Mouse (Mus musculus) midbrain, embryonic 10.5 days (tissue): Measurements from ENCODE around the gene Plpp3. TPM values are rescaled to one million over a fixed set of nuclear protein-coding genes. Genes with fewer than 3 reads are reported as not detected.

Experiments
- DNase-seq: peaks from one replicate; pipeline ENCODE4 v3.0.0-alpha.2; 2017; ENCODE audit warnings: low spot score
- H3K27ac ChIP-seq: fragments of 300-500 bp; sonication (generic); replicated peaks from 2 replicates; pipeline ENCODE4 v1.5.1; 2016; ENCODE audit warnings: mild to moderate bottlenecking
- H3K27me3 ChIP-seq: fragments of 300-500 bp; sonication (generic); 2 replicates; pipeline ENCODE4 v1.6.1; 2016; ENCODE audit warnings: low read depth, mild to moderate bottlenecking; ENCODE audit not compliant: poor library complexity, severe bottlenecking
- H3K36me3 ChIP-seq: fragments of 300-500 bp; sonication (generic); 2 replicates; pipeline ENCODE4 v1.6.1; 2016; ENCODE audit warnings: mild to moderate bottlenecking, moderate library complexity
- H3K4me1 ChIP-seq: fragments of 300-500 bp; sonication (generic); 2 replicates; pipeline ENCODE4 v1.6.1; 2016
- H3K4me3 ChIP-seq: fragments of 300-500 bp; sonication (generic); 2 replicates; pipeline ENCODE4 v1.5.1; 2016; ENCODE audit warnings: mild to moderate bottlenecking, moderate library complexity
- H3K9me3 ChIP-seq: fragments of 300-500 bp; sonication (generic); replicated peaks from 2 replicates; pipeline ENCODE4 v1.6.1; 2016; ENCODE audit warnings: mild to moderate bottlenecking
- WGBS: fragments of 180-500 bp; shearing (Covaris S2); methylation state at CpG from one replicate; pipeline ENCODE4 v1.1.7; 2016; 5-methylcytosine and 5-hydroxymethylcytosine counted together
- polyA plus RNA-seq: library from polyadenylated mRNA; unstranded; fragments of >200 nt; fragmentation: Nextera tagmentation; extraction: Ambion mirVana; gene quantifications from 2 replicates; pipeline ENCODE4 v1.2.1, GENCODE M21; 2016

Plpp3 gene
- polyA plus RNA-seq, 1 experiment from 2014 or later, result 44.5 TPM

DNA sequence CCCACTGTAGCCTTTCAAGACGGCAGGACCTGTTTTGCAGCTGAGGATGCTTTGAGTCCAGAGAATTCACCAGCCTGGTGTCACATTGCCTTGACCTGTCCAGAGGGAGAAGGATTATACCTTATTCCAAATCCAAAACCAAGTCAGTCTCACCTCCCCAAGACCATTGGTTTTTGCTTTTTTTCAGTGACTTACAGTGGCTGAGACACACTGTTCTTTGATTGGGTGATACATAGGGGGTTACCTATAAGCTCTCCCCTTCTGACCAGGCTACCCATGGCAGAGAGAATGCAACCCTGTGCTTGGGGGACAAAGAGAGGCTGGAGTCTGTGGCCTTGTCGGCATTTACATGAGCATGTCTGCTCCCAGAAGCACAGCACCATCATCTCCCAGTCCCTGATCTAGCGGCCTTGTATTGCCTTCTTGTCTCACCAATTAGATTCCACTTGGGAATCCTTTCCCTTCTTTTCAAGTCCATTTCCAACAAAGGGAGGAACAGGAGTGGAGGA is 24.6 kb downstream of the Plpp3 start:
- Histone ChIP-seq H3K4me1 (peaks cover 53% of the 10 kb centered on the region), H3K4me3 (peak overlapping the region; percentile 41), H3K27ac (peak overlapping the region; percentile 88), H3K27me3 (no peaks in the 10 kb centered on the region), H3K9me3 (no peaks in the 10 kb centered on the region), H3K36me3 (peaks cover 5% of the 10 kb centered on the region)
- WGBS, result 36% methylated on average over 3 of the region's 3 CpGs
- no peak for DNase-seq

DNA sequence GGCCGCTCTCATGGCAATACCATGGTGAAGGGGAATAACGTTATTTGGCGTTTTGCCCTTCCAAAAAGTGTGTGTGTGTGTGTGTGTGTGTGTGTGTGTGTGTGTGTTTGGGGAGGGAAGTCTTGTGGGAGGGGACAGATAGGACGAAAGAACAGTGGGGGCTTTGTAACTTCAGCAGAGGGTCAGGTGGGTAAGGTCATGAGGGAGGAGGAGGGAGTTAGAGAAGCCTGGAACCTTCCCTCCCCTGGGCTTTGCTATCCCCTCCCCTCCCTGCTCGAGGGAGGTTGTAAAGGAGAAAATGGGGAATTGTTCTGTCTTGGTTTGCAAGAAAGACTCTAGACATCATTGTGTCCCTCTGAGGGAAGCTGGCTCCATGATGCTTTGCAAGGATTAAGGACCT is 25.1 kb downstream of the Plpp3 start:
- Histone ChIP-seq H3K36me3 (peaks cover 5% of the 10 kb centered on the region), H3K9me3 (no peaks in the 10 kb centered on the region), H3K27ac (peak overlapping the region; percentile 88), H3K4me1 (peaks cover 53% of the 10 kb centered on the region), H3K27me3 (no peaks in the 10 kb centered on the region), H3K4me3 (no peak overlapping the region)
- no peak for DNase-seq
- 46% methylated on average over 5 of the region's 5 CpGs for WGBS

DNA sequence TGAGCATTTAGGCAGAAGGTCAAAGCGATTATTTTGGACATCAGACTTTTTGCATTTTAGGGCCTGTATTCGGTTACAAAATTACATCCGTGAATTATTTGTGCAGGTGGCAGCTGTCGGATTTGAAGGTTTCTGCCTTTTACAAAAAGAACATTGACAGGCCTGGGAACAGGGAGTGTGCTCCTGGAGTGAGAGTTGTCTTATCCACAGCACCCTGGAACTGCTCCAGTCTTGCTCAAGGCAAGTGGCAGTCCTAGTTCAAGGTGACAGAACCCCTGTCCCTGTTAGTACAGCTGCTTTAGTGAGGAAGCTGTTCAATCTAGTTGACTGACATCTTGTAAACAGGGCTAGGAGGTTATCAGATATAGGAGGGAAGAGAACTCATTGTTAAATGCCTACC is 27.3 kb downstream of the Plpp3 start:
- Histone ChIP-seq H3K4me3 (no peak overlapping the region), H3K4me1 (peaks cover 42% of the 10 kb centered on the region), H3K9me3 (no peaks in the 10 kb centered on the region), H3K27me3 (no peaks in the 10 kb centered on the region), H3K36me3 (peaks cover 5% of the 10 kb centered on the region), H3K27ac (0 out of 2 replicates have a peak overlapping the region, but pooled peaks have one; percentile 9)
- DNase-seq, result no peak
- WGBS, result 87% methylated on average over 4 of the region's 4 CpGs

DNA sequence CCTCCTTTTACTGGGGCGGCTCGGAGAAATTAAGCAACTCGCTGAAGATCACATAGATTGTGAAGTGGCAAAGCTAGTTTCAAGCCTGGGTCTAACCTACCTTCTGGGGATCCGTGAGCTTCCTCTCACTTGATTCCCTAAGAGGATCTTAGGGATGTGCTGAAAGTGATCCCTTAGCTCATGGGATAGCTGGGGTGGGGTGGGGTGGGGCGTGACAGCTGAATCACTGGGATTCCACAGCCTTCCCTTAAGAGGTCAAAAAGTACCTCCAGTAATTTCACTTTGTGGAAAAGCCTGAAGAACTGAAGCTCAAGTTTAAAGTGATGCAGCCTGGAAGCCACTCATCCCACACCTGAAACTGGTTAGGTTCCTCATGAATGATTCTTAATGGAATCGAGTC is 27.8 kb downstream of the Plpp3 start:
- WGBS, result 90% methylated on average over 6 of the region's 6 CpGs
- H3K27ac ChIP-seq, result 0 out of 2 replicates have a peak overlapping the region, but pooled peaks have one; percentile 9
- peaks cover 42% of the 10 kb centered on the region for H3K4me1 ChIP-seq
- no peaks in the 10 kb centered on the region for H3K27me3 ChIP-seq
- H3K4me3 ChIP-seq, result no peak overlapping the region
- no peak for DNase-seq
- peaks cover 5% of the 10 kb centered on the region for H3K36me3 ChIP-seq
- H3K9me3 ChIP-seq, result no peaks in the 10 kb centered on the region

DNA sequence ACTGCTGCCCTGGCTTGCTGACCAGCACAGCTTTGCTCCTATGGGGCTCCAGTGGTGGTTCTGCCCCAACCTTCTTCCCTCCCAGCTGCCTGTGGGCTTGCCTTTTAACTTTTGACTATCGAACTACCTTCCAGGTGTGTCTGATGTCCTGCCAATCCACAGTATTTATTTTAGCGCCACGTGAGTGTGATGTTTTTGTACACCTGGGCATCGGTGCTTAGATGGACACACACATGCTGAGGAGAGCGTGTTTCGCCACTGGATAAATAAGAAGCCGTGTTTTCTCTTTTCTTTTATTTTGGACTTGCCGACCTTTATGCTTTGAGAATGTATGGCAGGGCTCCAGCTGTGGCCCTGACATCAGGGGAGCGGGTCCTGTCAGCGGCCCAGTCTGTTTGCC is 29.5 kb downstream of the Plpp3 start:
- Histone ChIP-seq H3K27ac (no peak overlapping the region), H3K4me3 (no peak overlapping the region), H3K27me3 (no peaks in the 10 kb centered on the region), H3K36me3 (peaks cover 5% of the 10 kb centered on the region), H3K9me3 (no peaks in the 10 kb centered on the region), H3K4me1 (peaks cover 42% of the 10 kb centered on the region)
- WGBS, result 92% methylated on average over 10 of the region's 10 CpGs
- no peak for DNase-seq

DNA sequence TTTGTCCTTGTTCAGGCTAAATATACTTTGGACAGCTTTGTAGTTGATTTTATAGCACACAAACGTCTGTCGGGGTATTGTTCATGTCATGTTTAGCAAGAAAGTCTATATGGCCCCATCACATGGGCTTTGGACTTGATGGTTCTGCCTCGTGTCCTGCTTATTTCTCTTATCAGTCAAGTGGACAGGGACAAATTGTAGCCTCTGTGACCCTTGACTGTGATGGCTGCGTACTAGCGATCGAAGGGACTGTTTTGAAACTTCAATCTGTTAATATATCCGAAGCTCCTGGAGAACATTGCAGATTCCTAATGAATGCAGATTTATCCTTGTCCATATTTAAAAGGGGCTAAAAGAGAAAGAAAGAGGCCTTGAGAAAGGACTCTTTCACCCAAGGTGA is 30.7 kb downstream of the Plpp3 start:
- H3K4me1 ChIP-seq, result peaks cover 41% of the 10 kb centered on the region
- DNase-seq, result no peak
- H3K27me3 ChIP-seq, result no peaks in the 10 kb centered on the region
- H3K9me3 ChIP-seq, result no peaks in the 10 kb centered on the region
- no peak overlapping the region for H3K4me3 ChIP-seq
- no peak overlapping the region for H3K27ac ChIP-seq
- peaks cover 5% of the 10 kb centered on the region for H3K36me3 ChIP-seq
- WGBS, result 92% methylated on average over 7 of the region's 7 CpGs

DNA sequence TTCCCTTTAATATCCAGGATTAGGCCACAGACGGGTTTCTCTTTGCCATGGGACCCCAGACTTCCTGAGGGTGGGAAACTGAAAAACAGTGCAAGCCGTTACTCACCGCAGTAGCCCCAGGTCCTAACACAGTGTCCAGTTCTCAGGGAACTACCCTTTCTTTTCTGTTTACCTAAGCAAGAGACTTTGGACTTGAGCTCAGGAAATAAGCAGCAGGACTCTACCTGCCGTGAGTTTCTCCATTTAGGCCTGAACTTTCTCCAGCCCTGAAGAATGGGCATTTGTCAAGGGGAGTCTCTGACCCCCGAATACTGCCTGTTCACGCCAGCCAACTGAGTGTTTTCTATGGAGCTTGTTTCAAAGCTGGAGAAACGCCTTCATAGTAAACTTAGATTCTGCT is 31.7 kb downstream of the Plpp3 start:
- no peaks in the 10 kb centered on the region for H3K9me3 ChIP-seq
- 77% methylated on average over 7 of the region's 7 CpGs for WGBS
- H3K36me3 ChIP-seq, result peaks cover 5% of the 10 kb centered on the region
- no peak overlapping the region for H3K4me3 ChIP-seq
- no peak for DNase-seq
- H3K4me1 ChIP-seq, result peaks cover 43% of the 10 kb centered on the region
- H3K27ac ChIP-seq, result no peak overlapping the region
- no peaks in the 10 kb centered on the region for H3K27me3 ChIP-seq

DNA sequence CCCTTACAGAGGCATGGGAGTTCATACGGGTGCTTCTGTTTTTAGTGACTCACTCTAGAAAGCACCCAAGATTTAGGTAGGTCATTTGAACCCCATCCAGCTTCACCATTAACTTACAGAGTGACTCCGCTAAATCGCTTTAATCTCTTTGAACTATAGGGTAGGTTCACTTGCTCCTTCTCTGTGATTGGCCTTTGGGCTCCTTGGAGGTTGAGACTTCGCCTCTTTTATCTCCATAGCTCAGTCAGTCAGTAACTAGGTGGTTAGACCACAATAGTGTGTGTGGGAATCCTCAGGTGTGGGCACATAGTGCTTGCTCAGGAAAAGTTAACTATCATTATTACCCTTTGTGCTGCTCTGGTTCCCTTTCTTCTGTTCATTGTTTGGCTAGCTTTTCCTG is 33.7 kb downstream of the Plpp3 start:
- H3K4me1 ChIP-seq, result peaks cover 36% of the 10 kb centered on the region

DNA sequence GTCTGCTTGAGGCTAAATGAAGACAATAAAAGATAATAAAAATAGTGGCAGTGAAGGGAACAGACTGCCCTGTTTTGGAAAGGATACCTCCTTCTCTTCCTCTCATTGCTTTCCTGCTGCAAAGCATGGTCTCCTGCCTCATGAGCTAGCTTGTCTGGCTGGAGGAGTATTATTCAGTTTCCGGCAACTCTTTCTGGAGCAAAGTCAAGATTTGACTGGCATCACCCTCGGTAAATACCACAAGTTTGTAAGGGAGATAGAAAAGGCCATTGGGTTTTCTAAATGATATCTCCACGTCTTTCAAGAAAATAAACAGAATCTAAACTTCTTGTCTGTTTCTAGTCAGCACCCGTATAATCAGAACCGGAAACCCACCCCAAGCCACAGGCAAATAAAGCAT is 34.4 kb downstream of the Plpp3 start:
- Histone ChIP-seq H3K27me3 (no peaks in the 10 kb centered on the region), H3K4me1 (peaks cover 36% of the 10 kb centered on the region), H3K9me3 (no peaks in the 10 kb centered on the region), H3K36me3 (peaks cover 32% of the 10 kb centered on the region), H3K4me3 (no peak overlapping the region), H3K27ac (no peak overlapping the region)
- 84% methylated on average over 5 of the region's 5 CpGs for WGBS
- DNase-seq, result no peak

More for the DNA sequence above, 33.7 kb downstream of the Plpp3 start:
- no peaks in the 10 kb centered on the region for H3K9me3 ChIP-seq
- H3K4me3 ChIP-seq, result no peak overlapping the region
- H3K27ac ChIP-seq, result 0 out of 2 replicates have a peak overlapping the region, but pooled peaks have one; percentile 9
- 71% methylated on average over 4 of the region's 4 CpGs for WGBS
- H3K36me3 ChIP-seq, result peaks cover 25% of the 10 kb centered on the region
- no peak for DNase-seq
- no peaks in the 10 kb centered on the region for H3K27me3 ChIP-seq

DNA sequence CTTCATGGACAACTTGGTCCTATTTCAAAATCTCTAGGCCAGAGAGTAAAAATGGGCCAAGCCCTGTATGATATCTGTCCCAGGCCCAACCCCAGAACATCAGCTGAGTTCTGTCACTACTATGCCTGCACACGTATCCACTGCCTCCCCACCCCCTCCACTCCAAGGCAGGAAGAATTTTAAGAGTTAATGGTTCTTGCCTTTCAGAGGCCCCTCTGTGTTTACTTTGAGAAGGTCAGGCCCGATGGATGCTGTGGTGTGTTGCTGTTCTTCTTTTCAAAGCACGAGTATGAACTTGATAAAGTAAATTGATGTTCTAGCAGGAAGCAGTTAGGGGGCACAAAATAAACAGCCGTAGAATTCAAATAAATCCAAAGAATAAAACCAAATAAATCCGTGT is 35.5 kb downstream of the Plpp3 start:
- H3K27ac ChIP-seq, result 0 out of 2 replicates have a peak overlapping the region, but pooled peaks have one; percentile 17
- WGBS, result 57% methylated on average over 5 of the region's 5 CpGs
- no peak for DNase-seq
- no peak overlapping the region for H3K4me3 ChIP-seq
- H3K4me1 ChIP-seq, result peaks cover 36% of the 10 kb centered on the region
- H3K9me3 ChIP-seq, result no peaks in the 10 kb centered on the region
- peaks cover 43% of the 10 kb centered on the region for H3K36me3 ChIP-seq
- H3K27me3 ChIP-seq, result no peaks in the 10 kb centered on the region

DNA sequence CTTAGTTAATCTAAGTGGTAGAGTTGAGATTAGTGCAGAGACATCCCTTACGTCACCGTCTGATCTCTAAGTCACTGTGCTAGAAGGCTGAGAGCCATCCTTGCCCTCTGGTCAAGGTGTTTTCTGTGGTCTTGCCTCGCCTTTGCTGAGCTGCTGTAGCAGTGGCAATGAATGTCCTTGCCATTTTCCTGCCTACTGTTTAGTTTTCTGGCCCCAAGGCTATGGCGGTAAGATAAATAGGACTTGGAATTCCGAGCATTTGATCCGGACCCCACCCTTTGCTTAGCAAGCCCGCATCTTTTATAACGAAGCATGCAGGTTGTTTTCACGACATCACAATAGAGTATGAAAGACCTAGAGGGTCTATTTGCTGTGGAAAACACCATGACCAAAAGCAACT is 38.1 kb downstream of the Plpp3 start:
- Histone ChIP-seq H3K27me3 (no peaks in the 10 kb centered on the region), H3K9me3 (no peaks in the 10 kb centered on the region), H3K36me3 (peaks cover 66% of the 10 kb centered on the region), H3K27ac (no peak overlapping the region), H3K4me3 (no peak overlapping the region), H3K4me1 (peaks cover 39% of the 10 kb centered on the region)
- WGBS, result 90% methylated on average over 9 of the region's 9 CpGs
- no peak for DNase-seq

DNA sequence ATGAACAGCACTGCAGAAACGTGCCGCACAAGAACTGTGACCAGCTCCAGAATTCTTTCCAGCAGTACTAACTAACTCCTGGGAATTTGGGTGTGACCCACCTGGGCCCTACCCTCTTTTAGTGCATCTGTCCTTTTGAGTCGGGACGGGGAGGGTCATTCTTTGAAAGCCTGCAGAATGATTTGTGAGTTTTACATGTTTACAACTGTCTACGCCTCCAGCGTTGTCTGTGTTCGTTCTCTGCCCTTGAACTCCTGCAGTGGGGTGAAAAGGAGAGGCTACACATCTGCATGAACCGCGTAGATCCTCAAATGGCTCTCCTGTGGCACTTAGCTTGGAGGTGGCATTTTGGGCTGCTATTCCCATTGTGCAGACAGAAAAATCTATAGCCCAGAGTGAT is 39.0 kb downstream of the Plpp3 start:
- no peaks in the 10 kb centered on the region for H3K9me3 ChIP-seq
- WGBS, result 95% methylated on average over 9 of the region's 9 CpGs
- H3K4me1 ChIP-seq, result peaks cover 39% of the 10 kb centered on the region
- H3K36me3 ChIP-seq, result peaks cover 66% of the 10 kb centered on the region
- no peak overlapping the region for H3K27ac ChIP-seq
- no peaks in the 10 kb centered on the region for H3K27me3 ChIP-seq
- DNase-seq, result no peak
- H3K4me3 ChIP-seq, result no peak overlapping the region

DNA sequence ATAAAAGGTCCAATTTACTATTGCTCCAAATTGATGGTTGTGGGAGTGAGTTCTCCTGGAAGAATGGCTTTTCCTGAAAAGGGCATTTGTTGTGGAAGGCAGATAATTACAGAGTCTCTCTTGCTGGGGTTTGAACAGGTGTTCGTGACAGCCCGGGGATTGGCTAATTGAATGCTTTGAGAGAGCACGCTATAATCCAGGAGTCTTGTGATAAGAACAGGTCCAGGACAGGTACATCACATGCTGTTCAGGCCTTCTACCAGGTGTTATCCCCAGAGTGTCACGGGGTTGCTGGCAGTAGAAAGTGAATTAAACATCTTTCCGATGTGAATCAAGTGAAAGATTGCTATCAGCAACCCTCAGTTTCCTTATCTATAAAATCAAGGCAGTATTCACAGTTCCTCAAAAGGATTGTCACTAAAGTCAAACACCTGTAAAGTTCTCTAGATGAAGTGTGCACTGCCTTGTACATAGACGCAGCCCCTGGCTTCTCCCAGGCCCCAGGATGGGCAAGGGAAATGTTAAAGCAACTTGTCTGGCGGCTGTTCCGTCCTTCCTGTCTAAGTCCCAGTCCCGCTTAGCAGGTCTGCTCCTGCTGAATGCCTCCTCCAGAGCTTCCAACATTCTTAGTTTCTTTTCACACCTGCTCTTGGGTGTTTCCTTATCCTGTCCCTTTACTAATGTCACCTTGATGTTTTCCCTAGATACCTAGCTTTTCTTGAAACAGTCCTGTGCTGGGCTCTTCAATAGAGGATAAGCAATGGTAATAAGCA is 40.0 kb downstream of the Plpp3 start:
- no peak overlapping the region for H3K27ac ChIP-seq
- H3K4me1 ChIP-seq, result peaks cover 36% of the 10 kb centered on the region
- DNase-seq, result no peak
- peaks cover 66% of the 10 kb centered on the region for H3K36me3 ChIP-seq
- H3K27me3 ChIP-seq, result no peaks in the 10 kb centered on the region
- 92% methylated on average over 9 of the region's 9 CpGs for WGBS
- no peak overlapping the region for H3K4me3 ChIP-seq
- H3K9me3 ChIP-seq, result no peaks in the 10 kb centered on the region
